Mouse (Mus musculus): ENCODE results near the gene Mrgprb1. TPM values are rescaled to one million over a fixed set of nuclear protein-coding genes. Genes with fewer than 3 reads are reported as not detected.
"Not testable (repeated sequence)": the region's sequence is repeated elsewhere in the genome, so short reads cannot be mapped to it uniquely, and the experiment has no call there.

Mrgprb1 gene
- not detected in 2 replicates for polyA plus RNA-seq (2012; rRNA removed)

- TF ChIP-seq CTCF (IDR thresholded peaks at IDR 0.05; ENCODE audit: borderline replicate concordance, extremely low read depth, insufficient read depth, insufficient read length) (no peak), POLR2A (IDR thresholded peaks at IDR 0.05; ENCODE audit: borderline replicate concordance, extremely low read depth, insufficient read depth, insufficient read length, poor library complexity, severe bottlenecking) (no peak)
- no peak for DNase-seq (ENCODE audit: low read depth)
Observed at GRCm38 (mm10) chr7:48456242-48456641, at the start of gene Mrgprb1. Gene Mrgprb1 (minus strand): TSS chr7:48456342.

- TF ChIP-seq CTCF (IDR thresholded peaks at IDR 0.05; ENCODE audit: borderline replicate concordance, extremely low read depth, insufficient read depth, insufficient read length) (no peak), POLR2A (IDR thresholded peaks at IDR 0.05; ENCODE audit: borderline replicate concordance, extremely low read depth, insufficient read depth, insufficient read length, poor library complexity, severe bottlenecking) (no peak)
- DNase-seq (ENCODE audit: low read depth) = no peak
Observed at GRCm38 (mm10) chr7:48499221-48499620, 43.1 kb upstream of the Mrgprb1 start, which contains the start of gene Mrgprx2. Gene Mrgprx2 (minus strand): TSS chr7:48499321.

- TF ChIP-seq POLR2A (IDR thresholded peaks at IDR 0.05; ENCODE audit: borderline replicate concordance, extremely low read depth, insufficient read depth, insufficient read length, poor library complexity, severe bottlenecking) (no peak), CTCF (IDR thresholded peaks at IDR 0.05; ENCODE audit: borderline replicate concordance, extremely low read depth, insufficient read depth, insufficient read length) (no peak)
Observed at GRCm38 (mm10) chr7:48436581-48436980, 19.6 kb downstream of the Mrgprb1 start.

GRCm38 (mm10) chr7:48435936-48436335, 20.2 kb downstream of the Mrgprb1 start:
- DNase-seq (ENCODE audit: low read depth) = not testable (repeated sequence)

More at GRCm38 (mm10) chr7:48436581-48436980, 19.6 kb downstream of the Mrgprb1 start:
- no peak for DNase-seq (ENCODE audit: low read depth)

Other genes with a start within 250 kb of the Mrgprb1 start
- not detected in 2 replicates for gene Mrgprb8, start 67.8 kb downstream of the Mrgprb1 start, polyA plus RNA-seq (2012; rRNA removed)
- not detected in 2 replicates for gene Mrgprx2, start 43.0 kb upstream of the Mrgprb1 start, polyA plus RNA-seq (2012; rRNA removed)
- not detected in 2 replicates for gene Mrgprb2, start 101.7 kb upstream of the Mrgprb1 start, polyA plus RNA-seq (2012; rRNA removed)
- gene Mrgprb3, start 187.5 kb upstream of the Mrgprb1 start, polyA plus RNA-seq (2012; rRNA removed) = not detected in 2 replicates